Mouse (Mus musculus) embryonic fibroblast, embryonic 13.5 days (primary cell): ENCODE results near the gene Cdt1.

Experiments
- CTCF ChIP-seq: IDR thresholded peaks from 2 replicates; pipeline ENCODE4 v1.5.1; 2011; ENCODE audit warnings: mild to moderate bottlenecking, control low read depth, low read length, moderate library complexity, borderline replicate concordance; ENCODE audit not compliant: insufficient read depth
- POLR2A ChIP-seq: IDR thresholded peaks from 2 replicates; pipeline ENCODE4 v1.6.1; 2011; ENCODE audit warnings: low read depth, mild to moderate bottlenecking, control low read depth, low read length, moderate library complexity

DNA sequence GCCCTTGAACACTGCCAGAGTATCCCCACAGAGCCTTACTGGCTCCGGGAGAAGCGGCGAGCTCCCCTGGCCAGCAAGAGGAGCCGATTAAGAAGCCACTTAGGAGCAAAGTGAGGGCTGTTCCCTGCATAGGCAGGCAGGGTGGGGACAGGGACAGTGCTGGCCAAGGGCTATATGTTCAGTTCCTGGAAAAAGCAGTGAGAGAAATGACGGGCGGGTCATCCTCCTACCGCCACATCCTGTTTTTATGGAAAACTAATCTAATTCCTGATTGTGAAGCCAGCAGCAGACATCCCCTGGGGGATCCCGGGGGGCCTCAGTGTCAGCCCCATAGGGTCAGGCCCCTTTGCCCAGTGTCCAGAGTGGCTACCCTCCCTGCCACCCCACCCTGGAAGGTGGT, 36.5 kb upstream of the Cdt1 start:
- TF ChIP-seq CTCF (no peak), POLR2A (no peak)
